Mouse (Mus musculus): ENCODE results near the gene Ptgs2. TPM values are rescaled to one million over a fixed set of nuclear protein-coding genes. Genes with fewer than 3 reads are reported as not detected.

Gene Ptgs2
- total and polyA plus RNA-seq, 2 experiments from 2014 or later = 0.05 to 1.7 TPM

GRCm38 (mm10) chr1:150089040-150089692, 10.7 kb upstream of the Ptgs2 start:
- Histone ChIP-seq H3K4me2 (ENCODE audit: low read depth, low read length) (no peak overlapping the region), H3K9ac (replicated peaks; ENCODE audit: low read depth, low read length) (no peak overlapping the region), H3K27ac (ENCODE audit: low read depth) (no peak overlapping the region), H3K27me3 (ENCODE audit: control insufficient read depth, insufficient read depth, low read length) (no peaks in the 10 kb centered on the region), H3K4me1 (ENCODE audit: control insufficient read depth, insufficient read depth) (no peaks in the 10 kb centered on the region), H3K36me3 (replicated peaks; ENCODE audit: control insufficient read depth, insufficient read depth, low read length) (no peaks in the 10 kb centered on the region), H3K9me3 (replicated peaks; ENCODE audit: control insufficient read depth, low read length) (no peaks in the 10 kb centered on the region), H3K4me3 (ENCODE audit: low read depth, low read length) (no peak overlapping the region)
- DNase-seq (ENCODE audit: low spot score) = no peak
- TF ChIP-seq CTCF (IDR thresholded peaks at IDR 0.05; ENCODE audit: low read depth) (no peak), EP300 (IDR thresholded peaks at IDR 0.05; ENCODE audit: low read depth) (no peak)
- WGBS = 62% methylated on average over 6 of the region's 6 CpGs
- ATAC-seq (ENCODE audit: insufficient read depth, low read depth) = no peak

DNA sequence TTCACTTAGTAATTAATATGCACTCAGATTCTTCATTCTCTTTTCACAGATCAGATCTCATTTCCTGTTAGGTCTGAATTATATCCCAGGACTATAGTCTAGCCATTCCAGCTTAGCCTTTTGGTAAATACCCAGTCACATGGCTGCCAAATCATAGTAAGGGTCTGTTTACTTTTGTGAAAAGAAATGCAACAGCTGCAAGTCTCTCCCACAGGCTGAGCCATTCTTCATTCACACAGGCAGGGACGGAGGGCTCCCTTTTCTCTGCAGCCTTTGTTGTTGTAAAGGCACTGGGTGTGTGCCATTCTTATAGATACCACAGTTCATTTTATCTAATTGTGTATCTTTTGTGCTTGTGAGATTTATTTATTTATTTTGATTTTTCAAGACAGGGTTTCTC, 9.6 kb upstream of the Ptgs2 start:
- Histone ChIP-seq H3K36me3 (replicated peaks; ENCODE audit: control insufficient read depth, insufficient read depth, low read length) (no peaks in the 10 kb centered on the region), H3K4me3 (ENCODE audit: low read depth, low read length) (no peak overlapping the region), H3K9ac (replicated peaks; ENCODE audit: low read depth, low read length) (no peak overlapping the region), H3K4me2 (ENCODE audit: low read depth, low read length) (no peak overlapping the region), H3K27ac (ENCODE audit: low read depth) (no peak overlapping the region), H3K4me1 (ENCODE audit: control insufficient read depth, insufficient read depth) (no peaks in the 10 kb centered on the region), H3K27me3 (ENCODE audit: control insufficient read depth, insufficient read depth, low read length) (no peaks in the 10 kb centered on the region), H3K9me3 (replicated peaks; ENCODE audit: control insufficient read depth, low read length) (no peaks in the 10 kb centered on the region)
- TF ChIP-seq CTCF (IDR thresholded peaks at IDR 0.05; ENCODE audit: low read depth) (no peak), EP300 (IDR thresholded peaks at IDR 0.05; ENCODE audit: low read depth) (no peak)
- 63% methylated on average over 1 of the region's 1 CpGs for WGBS
- no peak for ATAC-seq (ENCODE audit: insufficient read depth, low read depth)
- DNase-seq (ENCODE audit: low spot score) = no peak

GRCm38 (mm10) chr1:150097036-150097435, 2.8 kb upstream of the Ptgs2 start:
- H3K9ac ChIP-seq (replicated peaks; ENCODE audit: low read depth, low read length) = no peak overlapping the region
- H3K27ac ChIP-seq (ENCODE audit: low read depth) = no peak overlapping the region
- H3K27me3 ChIP-seq (ENCODE audit: control insufficient read depth, insufficient read depth, low read length) = peaks cover 2% of the 10 kb centered on the region; the same call in 1 of the 2 replicates
- H3K4me1 ChIP-seq (ENCODE audit: control insufficient read depth, insufficient read depth) = peaks cover 7% of the 10 kb centered on the region; the same call in 1 of the 2 replicates
- no peak overlapping the region for H3K4me3 ChIP-seq (ENCODE audit: low read depth, low read length)
- TF ChIP-seq EP300 (IDR thresholded peaks at IDR 0.05; ENCODE audit: low read depth) (no peak), CTCF (IDR thresholded peaks at IDR 0.05; ENCODE audit: low read depth) (no peak)
- H3K9me3 ChIP-seq (replicated peaks; ENCODE audit: control insufficient read depth, low read length) = no peaks in the 10 kb centered on the region
- DNase-seq (ENCODE audit: low spot score) (no peak), ATAC-seq (ENCODE audit: insufficient read depth, low read depth) (no peak)
- no peaks in the 10 kb centered on the region for H3K36me3 ChIP-seq (replicated peaks; ENCODE audit: control insufficient read depth, insufficient read depth, low read length)
- 72% methylated on average over 2 of the region's 2 CpGs for WGBS
- no peak overlapping the region for H3K4me2 ChIP-seq (ENCODE audit: low read depth, low read length)

DNA sequence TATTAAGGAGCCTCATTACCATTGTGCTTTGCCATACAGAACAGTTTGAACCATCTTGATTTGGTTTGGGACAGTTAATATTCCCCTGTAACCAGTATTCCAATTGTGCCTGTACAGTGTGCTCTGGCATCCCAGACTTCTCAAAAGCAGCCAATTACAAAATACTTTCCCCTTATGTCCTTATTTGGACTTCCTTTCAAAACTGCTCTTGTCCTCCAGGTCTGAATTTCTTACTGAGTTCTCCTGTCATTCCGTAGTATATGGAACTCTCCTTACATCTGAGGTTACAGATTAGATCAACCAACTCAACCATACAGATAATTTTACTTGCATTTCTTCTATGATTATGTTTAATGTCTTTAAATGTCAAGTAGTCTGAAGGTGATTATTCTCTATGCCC, 2.1 kb upstream of the Ptgs2 start:
- TF ChIP-seq EP300 (IDR thresholded peaks at IDR 0.05; ENCODE audit: low read depth) (no peak), CTCF (IDR thresholded peaks at IDR 0.05; ENCODE audit: low read depth) (no peak)
- no peak overlapping the region for H3K4me3 ChIP-seq (ENCODE audit: low read depth, low read length)
- H3K27ac ChIP-seq (ENCODE audit: low read depth) = no peak overlapping the region
- DNase-seq (ENCODE audit: low spot score) = no peak
- H3K36me3 ChIP-seq (replicated peaks; ENCODE audit: control insufficient read depth, insufficient read depth, low read length) = no peaks in the 10 kb centered on the region
- H3K9ac ChIP-seq (replicated peaks; ENCODE audit: low read depth, low read length) = no peak overlapping the region
- ATAC-seq (ENCODE audit: insufficient read depth, low read depth) = no peak
- 57% methylated on average over 1 of the region's 1 CpGs for WGBS
- no peaks in the 10 kb centered on the region for H3K9me3 ChIP-seq (replicated peaks; ENCODE audit: control insufficient read depth, low read length)
- no peak overlapping the region for H3K4me2 ChIP-seq (ENCODE audit: low read depth, low read length)
- peaks cover 7% of the 10 kb centered on the region; the same call in 1 of the 2 replicates for H3K4me1 ChIP-seq (ENCODE audit: control insufficient read depth, insufficient read depth)
- H3K27me3 ChIP-seq (ENCODE audit: control insufficient read depth, insufficient read depth, low read length) = peaks cover 2% of the 10 kb centered on the region; the same call in 1 of the 2 replicates

DNA sequence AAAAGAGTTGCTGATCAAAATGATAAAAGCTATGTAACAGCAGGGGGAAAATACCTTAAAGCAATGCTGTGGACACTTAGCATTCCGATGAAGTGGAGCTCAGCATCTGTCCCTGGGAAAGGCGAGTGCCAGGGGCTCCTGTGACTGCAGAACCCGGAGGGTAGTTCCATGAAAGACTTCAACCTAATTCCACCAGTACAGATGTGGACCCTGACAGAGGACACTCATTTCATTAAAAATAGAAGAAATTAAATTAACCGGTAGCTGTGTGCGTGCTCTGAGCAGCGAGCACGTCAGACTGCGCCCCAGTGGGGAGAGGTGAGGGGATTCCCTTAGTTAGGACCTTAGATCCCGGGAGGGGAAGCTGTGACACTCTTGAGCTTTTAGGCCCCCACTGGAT, 457 bp upstream of the Ptgs2 start:
- Histone ChIP-seq H3K36me3 (replicated peaks; ENCODE audit: control insufficient read depth, insufficient read depth, low read length) (no peaks in the 10 kb centered on the region), H3K4me1 (ENCODE audit: control insufficient read depth, insufficient read depth) (peaks cover 7% of the 10 kb centered on the region; the same call in 1 of the 2 replicates), H3K4me3 (ENCODE audit: low read depth, low read length) (peak overlapping the region; percentile 39), H3K27me3 (ENCODE audit: control insufficient read depth, insufficient read depth, low read length) (peaks cover 2% of the 10 kb centered on the region; the same call in 1 of the 2 replicates), H3K9ac (replicated peaks; ENCODE audit: low read depth, low read length) (peak overlapping the region; percentile 37; the same call in 1 of the 2 replicates), H3K27ac (ENCODE audit: low read depth) (no peak overlapping the region), H3K9me3 (replicated peaks; ENCODE audit: control insufficient read depth, low read length) (no peaks in the 10 kb centered on the region), H3K4me2 (ENCODE audit: low read depth, low read length) (peak overlapping the region; percentile 70)
- ATAC-seq (ENCODE audit: insufficient read depth, low read depth) = no peak
- 3% methylated on average over 9 of the region's 9 CpGs for WGBS
- DNase-seq (ENCODE audit: low spot score) = no peak
- TF ChIP-seq CTCF (IDR thresholded peaks at IDR 0.05; ENCODE audit: low read depth) = no peak
- TF ChIP-seq EP300 (IDR thresholded peaks at IDR 0.05; ENCODE audit: low read depth) = no peak
